Mouse (Mus musculus): ENCODE data around the gene Cd274. TPM values are rescaled to one million over a fixed set of nuclear protein-coding genes. Genes with fewer than 3 reads are reported as not detected.

Cd274 gene
- total RNA-seq, 4 experiments from 2014 or later = 1.6 to 3.4 (median 2.2) TPM

DNA sequence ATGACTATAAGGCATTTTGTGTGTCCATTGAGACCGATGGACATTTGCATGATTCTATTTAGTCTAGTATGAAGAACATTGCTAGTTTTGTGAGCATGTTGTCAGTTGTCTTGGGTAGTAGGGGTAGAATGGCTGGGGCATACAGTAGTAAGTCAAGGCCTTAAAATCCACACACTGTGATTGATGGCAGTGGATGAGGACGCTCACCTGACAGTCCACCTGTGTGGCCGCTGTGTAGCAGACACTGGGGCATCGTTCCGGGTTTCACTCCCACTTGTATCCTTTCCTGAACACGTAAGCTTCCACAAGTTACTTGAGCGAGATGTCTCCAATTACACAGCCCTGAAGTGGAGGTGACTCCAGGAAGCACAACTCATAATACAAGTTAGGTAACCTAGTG, 3.7 kb upstream of the Cd274 start:
- no peak for DNase-seq (ENCODE audit: low spot score in 2 of 2)

DNA sequence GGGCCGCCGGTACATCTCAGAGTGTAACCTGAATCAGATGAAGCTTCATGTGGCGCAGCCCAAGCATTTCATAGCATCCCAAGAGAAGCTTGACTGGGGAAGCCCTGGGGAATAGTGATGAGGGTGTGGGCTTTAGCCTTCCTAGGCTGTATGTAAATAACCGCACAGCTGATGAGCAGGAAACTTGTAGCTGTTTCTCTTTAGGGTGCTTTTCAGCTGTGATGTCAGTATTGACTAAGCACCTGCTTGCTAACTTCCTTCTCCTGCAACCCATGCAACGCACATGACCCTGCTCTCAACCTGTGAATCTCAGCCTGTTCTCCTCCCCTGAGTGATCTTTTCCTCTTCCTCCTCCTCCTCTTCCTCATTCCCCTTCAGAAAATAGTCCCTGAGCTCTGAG, 3.2 kb upstream of the Cd274 start:
- DNase-seq (ENCODE audit: low spot score in 2 of 2) = no peak

DNA sequence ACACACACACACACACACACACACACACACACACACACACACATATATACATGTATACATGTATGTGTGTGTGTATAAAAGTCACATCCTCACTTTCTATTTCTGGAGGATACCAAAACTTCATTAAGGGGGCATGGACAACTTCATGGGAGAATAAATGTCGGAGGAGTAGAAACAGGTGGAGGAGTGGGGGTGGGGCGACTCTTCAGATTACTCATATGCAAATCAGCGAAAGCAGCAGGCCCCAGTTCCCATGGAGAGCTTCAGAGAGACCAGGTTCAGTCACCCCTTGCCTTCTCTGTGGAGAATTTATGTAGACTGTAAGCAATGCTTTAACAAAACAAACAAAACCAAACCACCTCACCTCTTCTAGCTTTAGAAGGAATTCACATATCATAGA, 2.1 kb upstream of the Cd274 start:
- no peak for DNase-seq (ENCODE audit: low spot score in 2 of 2)

DNA sequence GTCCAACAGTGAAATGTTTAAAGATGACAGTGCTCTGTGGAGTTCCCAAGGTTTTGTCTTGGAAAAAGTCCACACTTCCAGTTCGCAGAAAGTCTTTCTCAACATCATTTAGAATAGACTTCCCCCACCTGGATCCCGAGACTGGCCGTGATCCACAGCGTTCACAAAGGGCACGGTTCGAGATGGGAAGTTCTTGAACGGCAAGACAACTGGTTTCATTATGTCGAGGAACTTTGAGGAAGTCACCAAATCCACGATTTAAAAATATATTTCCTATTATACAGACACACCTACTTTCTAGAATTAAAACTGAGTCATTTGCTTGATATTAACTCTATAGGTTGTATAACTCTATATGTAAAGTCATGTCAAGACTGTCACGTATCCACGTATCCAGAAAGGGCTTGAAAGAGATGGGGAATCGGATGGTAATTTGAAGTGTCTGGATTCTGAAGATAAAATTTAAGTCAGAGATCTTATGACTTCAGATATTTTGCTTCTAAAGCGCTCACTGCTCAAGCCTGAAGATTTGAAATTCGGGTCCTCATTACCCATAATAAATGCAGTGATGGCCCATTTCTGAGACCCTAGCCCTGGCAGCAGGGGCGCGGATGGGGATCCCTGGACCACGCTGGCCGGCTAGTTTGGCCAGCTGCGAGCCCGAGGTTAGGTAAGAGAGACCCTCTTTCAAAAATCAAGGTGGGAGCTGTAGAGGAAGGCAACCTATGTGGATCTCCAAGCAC, 858 bp upstream of the Cd274 start:
- DNase-seq (ENCODE audit: low spot score in 2 of 2) = no peak

DNA sequence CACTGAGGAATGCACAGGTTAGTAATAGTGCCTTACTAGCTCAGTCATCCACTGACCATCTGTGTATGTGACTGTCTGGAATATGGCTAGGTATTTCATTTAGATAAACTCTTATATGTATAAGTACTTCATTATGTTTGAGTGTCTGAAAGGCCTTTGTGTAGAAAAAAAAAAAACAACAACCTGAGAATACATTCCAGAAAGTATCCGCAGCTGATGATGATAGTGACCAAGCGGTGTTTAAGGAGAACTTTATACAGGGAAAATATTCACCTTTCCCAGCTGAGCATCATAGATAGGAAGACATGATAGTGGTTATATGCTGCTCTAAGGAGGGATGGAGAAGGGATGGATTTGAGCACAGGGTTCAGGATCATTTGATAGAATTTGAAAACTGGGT, 786 bp downstream of the Cd274 start:
- DNase-seq (ENCODE audit: low spot score in 2 of 2) = no peak

DNA sequence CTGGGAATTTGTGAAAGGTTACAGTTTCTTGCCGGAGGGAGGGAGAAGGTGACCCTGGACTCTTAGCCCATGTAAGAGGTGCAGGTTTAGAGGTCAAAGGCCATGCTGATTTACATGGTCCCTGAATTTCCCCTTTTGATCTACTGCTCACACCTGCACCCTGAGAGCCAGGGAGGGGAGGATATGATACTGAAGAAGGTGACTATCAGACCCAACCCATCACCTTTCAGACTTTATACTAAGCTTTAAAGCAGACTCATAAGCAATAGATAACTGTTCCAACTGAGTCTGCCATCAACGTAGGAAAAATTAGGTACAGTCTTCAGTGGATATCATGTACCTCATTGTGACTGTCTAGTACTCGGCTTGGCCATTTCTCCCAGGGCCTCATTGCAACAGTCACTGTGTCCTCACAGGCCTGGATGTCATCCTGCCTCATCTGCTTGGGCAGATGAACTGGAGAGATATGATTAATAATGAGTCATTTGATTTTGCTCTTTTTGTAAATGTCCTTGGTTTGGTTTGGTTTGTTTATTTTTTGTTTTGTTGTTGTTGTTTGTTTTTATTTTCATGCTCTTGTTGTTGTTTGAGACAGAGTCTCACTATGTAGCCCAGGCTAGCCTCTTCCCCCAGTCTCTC, 1.5 kb downstream of the Cd274 start:
- DNase-seq (ENCODE audit: low spot score in 2 of 2) = no peak

DNA sequence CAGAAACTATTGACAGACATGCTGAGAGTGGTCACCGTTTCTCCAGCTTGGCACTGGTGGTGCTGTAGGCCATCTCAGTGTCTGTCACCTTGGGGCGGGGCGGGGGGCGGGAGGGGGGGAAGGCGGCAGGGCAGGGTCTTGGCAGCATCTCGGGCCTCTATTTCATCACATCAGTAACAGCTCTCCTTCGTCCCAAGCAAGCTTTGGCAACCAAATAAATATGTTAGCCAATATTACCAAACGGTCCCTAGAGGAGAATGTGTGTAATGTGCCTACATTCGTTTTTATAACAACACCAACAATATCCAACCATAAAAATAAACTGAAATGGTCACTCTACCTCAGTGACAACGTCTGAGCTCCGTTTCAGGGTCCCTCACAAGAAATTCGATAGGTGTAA, 2.9 kb downstream of the Cd274 start:
- DNase-seq (ENCODE audit: low spot score in 2 of 2) = no peak

DNA sequence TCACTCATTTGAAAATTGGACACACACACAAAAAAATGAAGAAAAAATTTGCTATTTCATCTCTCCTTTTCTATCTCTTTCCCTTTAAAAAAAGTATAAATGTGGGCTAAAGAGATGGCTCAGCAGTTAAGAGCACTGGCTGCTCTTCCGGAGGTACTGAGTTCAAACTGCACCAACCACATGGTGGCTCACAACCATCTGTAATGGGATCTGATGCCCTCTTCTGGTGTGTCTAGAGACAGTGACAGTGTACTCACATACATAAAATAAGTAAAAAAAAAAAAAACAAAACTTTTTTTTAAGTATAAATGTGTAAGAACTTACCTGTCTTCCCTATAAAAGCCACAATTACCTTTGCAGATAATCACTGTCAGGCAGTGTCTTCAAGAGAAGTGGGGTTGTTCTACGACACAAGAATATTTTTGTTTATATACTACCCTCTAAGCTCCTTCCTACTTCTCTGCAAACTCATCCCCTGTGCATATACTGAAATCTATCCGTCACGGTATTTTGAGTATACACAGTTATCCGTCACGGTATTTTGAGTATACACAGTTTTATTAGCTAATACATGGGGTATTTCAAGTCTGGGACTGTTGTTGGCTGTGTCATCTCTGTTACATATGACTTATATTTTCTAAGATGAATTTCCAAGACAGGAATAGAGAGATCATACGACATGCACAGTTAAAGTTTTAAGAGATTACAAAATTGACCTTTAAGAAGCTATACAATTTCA, 3.5 kb downstream of the Cd274 start:
- no peak for DNase-seq (ENCODE audit: low spot score in 2 of 2)

DNA sequence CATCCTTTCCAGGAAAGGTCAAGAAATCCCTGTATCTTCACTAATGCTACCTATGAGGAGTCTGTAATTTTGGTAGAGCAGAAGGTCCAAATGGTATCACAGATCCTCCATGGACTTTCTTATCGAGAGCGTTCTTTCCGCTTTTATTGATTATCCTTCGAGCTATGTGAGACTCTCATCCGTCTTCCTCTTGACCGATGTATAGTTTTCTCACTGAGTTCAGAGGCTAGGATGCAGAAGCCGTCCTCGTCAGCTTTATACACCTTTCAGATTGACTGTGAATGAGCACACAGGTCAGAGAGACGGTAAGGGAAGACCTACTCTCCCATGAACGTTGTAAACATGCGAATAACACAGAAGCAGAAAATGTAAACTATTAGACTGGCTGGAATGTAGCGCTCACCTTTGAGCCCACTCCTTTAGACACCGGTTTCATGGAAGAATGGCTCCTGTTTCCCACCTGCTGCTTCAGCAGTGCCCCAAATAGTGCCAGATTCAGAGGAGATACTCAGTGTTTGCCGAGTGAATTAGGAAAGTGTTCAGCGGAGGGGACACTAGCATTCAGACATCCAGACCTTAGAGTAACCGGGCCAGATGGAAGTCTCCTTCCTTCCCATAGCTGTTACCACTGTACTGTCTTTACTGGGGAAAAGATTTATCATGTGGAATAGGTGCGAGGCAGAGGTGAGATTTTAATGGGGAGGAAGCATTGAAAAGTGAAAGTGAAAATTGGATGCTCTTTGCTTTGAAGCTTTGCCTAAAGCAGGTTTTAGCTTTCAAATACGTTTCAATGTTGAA, 4.2 kb downstream of the Cd274 start:
- no peak for DNase-seq (ENCODE audit: low spot score in 2 of 2)

DNA sequence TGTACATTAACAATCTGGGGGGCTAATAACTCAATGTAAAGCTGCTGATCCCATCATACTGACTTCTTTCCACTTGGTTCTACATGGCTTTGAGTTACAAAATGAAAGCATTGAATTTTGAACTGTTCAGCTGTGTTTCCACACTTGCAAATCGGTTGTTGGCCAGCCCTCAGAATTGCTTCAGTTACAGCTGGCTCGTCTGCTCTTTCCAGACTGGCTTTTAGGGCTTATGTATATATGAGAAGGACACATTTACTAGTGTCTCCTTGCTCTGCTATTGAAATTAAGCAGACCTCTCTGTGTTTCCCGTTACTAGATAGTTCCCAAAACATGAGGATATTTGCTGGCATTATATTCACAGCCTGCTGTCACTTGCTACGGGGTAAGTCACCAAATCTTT, 4.9 kb downstream of the Cd274 start:
- DNase-seq (ENCODE audit: low spot score in 2 of 2) = no peak

DNA sequence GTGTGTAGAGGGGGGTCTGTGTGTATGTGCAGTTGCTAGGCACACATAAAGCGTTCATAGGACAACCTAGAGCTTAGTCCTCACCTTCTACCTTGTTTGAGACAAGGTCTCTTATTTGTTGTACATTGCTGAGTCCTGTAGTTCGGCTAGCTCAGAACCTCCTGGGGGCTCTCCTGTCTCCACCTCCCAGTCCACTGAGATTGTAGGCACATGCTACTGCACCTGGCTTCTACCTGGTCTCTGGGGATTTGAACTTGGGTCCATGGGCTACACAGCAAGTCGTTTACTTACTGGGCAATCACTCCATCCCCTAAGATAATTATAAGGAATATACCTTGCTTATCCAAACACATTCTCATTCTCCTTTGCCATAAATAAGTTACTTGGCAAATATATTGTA, 5.4 kb downstream of the Cd274 start:
- no peak for DNase-seq (ENCODE audit: low spot score in 2 of 2)

DNA sequence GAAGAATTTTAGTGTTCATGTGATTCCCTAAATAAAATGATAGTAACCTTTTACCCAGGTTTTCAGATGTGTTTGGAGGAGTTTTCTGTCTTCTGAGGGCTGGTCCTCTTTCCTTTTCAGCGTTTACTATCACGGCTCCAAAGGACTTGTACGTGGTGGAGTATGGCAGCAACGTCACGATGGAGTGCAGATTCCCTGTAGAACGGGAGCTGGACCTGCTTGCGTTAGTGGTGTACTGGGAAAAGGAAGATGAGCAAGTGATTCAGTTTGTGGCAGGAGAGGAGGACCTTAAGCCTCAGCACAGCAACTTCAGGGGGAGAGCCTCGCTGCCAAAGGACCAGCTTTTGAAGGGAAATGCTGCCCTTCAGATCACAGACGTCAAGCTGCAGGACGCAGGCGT, 6.2 kb downstream of the Cd274 start:
- no peak for DNase-seq (ENCODE audit: low spot score in 2 of 2)

DNA sequence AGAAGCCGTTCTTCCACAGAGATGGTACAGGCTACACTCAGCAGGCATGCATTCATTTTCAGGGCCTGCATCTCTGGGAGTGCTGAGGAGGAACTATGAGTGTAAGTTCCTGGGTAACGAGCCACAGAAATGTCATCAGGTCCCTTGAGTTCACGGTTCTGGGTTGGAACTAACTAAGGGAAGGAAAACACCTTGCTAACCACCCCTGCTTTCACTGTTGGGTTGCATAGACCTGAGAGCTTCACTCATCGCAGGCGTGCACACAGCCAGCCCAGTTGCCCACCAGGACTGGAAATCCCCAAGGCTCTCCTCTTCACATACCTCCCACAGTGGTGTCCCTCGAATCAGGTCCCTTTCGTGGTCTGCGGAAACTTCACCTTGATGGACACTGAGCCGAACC, 7.7 kb downstream of the Cd274 start:
- no peak for DNase-seq (ENCODE audit: low spot score in 2 of 2)

DNA sequence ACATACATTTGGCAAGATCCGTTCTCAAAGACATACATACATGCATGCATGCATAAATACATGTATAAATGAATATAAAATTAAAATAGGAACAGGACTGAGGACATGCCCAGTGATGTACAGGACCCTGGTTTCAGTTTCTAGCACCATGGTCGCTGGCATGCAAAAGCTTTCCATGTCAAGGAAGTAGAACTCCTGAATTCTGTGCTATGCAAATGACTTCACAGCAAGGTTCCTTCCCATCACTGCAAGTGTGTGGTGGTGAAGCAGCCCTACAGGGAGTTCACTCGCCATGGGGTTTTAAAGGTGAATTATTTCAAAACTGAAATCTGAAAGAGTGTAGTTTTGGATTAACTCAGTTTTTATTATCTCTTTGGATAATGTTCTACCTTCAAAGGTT, 9.1 kb downstream of the Cd274 start:
- DNase-seq (ENCODE audit: low spot score in 2 of 2) = no peak

DNA sequence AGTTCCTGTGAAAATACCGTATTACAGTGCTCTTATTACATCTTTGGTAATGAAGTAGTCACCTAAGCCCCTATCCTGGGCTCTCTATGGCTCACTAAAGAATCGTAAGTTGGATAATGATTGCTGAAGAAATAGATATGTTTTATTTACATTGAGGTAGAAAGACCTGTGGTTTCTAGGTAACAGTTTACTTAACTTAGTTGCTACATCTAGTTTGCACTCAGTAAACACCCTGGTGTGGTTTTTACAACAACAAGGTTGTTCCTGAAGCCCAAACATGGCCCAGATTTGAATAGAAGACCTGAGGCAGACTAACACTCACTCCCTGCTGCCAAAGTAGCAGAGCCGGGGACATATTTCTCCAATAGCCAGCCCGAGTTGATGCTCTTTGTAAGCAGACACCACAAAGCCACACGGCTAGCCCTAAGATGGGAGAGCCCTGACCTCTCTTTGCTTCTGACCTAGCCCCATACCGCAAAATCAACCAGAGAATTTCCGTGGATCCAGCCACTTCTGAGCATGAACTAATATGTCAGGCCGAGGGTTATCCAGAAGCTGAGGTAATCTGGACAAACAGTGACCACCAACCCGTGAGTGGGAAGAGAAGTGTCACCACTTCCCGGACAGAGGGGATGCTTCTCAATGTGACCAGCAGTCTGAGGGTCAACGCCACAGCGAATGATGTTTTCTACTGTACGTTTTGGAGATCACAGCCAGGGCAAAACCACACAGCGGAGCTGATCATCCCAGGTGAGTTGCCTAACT, 12.8 kb downstream of the Cd274 start:
- DNase-seq (ENCODE audit: low spot score in 2 of 2) = no peak

DNA sequence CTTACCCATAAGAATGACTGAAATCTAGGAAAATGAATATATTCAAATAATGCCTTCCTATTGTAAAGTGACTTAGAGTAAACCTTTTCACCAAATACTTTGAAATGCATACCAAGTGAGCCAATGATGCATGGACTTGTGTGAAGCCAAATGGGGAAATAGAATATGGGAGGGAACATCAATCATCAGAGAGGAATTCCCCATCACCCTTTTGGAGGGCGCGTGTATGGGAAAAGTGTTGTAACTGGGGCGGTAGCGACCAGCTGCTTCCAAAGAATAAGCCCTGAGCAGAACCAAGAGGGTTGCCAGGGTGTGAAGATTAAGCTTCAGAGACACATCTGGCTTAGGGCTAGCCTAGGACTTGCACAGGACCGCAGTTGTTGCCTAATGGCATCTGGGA, 16.1 kb downstream of the Cd274 start:
- no peak for DNase-seq (ENCODE audit: low spot score in 2 of 2)

DNA sequence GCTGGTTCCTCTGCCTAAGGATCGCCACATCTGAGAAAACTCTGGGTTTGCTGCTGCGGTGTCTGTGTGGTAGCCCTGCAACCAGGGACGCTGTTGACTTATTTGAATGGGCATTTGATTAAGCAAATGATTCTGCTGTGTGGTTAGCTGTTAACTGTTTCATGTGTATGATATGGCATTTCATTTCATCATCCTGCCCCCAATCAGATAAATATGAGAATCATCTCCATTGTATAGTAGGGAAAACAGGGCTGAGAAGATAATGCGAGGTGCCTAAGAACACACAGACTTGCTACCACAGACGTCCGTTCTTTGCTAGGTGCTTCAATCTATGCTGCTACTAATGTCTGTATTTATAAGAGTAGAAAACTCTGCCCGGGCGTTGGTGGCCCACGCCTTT, 17.2 kb downstream of the Cd274 start:
- no peak for DNase-seq (ENCODE audit: low spot score in 2 of 2)

DNA sequence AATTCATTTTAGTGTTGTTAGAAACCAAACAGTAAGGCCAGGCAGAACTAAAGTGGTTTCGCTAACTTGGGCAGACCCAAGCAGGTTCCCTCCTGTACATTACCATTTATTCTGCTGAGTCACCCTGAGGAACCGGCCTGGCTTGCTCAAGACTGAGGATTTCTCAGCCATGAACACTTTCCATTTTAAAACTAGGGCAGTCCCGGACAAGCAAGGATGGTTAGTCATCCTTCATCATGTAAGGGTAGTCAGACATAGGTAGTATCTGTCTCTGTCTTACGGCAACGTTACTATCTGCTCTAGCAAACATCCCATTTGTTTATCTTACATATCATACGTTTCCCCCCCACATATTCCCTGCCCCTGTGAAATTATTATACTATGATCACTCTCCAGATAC, 17.7 kb downstream of the Cd274 start:
- no peak for DNase-seq (ENCODE audit: low spot score in 2 of 2)

DNA sequence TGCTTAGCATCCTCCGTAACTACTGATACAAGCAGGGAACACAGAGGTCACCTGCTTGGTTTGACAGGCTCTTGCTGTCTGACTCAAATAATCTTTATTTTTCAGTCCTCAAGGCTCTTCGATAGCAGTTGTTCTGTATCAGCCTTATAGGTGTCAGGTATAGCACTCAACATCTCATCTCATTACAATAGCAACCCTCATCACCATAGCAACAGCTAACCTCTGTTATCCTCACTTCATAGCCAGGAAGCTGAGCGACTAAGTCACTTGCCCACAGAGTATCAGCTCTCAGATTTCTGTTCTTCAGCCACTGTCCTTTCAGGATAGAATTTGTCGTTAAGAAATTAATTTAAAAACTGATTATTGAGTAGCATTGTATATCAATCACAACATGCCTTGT, 18.6 kb downstream of the Cd274 start:
- DNase-seq (ENCODE audit: low spot score in 2 of 2) = no peak

DNA sequence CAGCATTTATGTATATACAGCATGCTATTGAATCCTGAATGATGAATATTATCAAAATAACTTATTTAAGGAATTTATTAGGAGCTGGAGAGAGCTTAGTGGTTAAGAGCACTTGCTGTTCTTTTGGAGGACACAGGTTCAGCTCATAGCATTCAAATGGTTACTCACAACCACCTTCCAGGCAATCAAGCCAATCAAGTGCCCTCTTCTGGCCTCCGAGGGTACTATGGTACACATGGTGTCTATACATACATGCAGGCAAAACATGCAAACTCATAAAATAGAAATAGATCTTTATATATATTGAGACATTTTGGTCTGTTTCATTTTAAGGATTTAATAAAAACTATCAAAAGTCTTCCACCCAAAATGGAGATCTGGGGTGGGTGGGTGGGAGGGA, 21.6 kb downstream of the Cd274 start:
- no peak for DNase-seq (ENCODE audit: low spot score in 2 of 2)

DNA sequence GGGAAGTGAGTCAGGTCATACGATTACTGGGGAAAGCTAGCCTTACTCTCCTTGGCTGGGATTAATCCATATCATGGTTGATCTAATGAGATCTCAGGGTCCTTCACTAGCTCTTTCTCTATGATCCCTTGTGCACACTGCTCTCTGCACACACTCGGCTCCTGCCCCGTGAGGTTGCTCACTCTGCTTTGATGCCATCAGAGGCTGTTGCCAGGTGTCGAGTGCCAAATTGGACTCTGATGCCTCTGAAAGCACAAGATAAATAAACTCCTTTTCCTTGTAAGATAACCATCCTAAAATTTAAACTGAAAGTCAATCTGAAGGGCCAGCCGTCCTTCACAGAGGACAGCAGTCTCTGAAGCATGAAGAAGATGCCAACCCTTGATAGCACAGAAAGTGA, 23.2 kb downstream of the Cd274 start:
- no peak for DNase-seq (ENCODE audit: low spot score in 2 of 2)

Data from left cerebral cortex, adult 8-10 months (tissue).